Mouse (Mus musculus): Measurements from ENCODE around the gene Pcp4l1. TPM values are rescaled to one million over a fixed set of nuclear protein-coding genes. Genes with fewer than 3 reads are reported as not detected.

Gene Pcp4l1
- total and polyA plus RNA-seq, 3 experiments, result 165 to 283 (median 255) TPM

DNA sequence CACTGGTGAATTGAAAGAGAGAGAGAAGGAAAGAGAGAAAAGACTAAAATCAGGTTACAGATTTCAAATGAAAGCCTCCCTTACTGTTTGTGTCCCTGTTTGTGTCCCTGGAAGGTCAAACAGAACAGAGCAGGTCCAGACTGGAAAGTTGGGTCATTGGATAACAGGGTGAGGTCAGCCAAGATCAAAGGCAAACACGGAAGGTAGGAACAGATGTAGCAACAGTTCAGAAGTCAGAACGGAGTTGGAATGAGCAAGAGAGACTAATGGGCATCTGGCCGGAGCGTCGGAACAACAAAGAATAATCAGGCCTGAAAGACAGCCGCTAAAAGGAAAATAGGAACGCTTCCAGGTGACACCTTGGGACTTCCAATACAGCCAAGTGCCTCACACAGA lies 8.2 kb upstream of the Pcp4l1 start:
- Histone ChIP-seq H3K36me3 (ENCODE audit: control insufficient read depth, insufficient read depth, low read length) (no peaks in the 10 kb centered on the region), H3K79me2 (replicated peaks; ENCODE audit: control insufficient read depth, insufficient read depth, low read length) (no peaks in the 10 kb centered on the region), H3K4me1 (ENCODE audit: control insufficient read depth, insufficient read depth, low read length) (peaks cover 3% of the 10 kb centered on the region; the same call in 1 of the 2 replicates), H3K4me3 (no peak overlapping the region), H3K9ac (ENCODE audit: low read depth, low read length) (no peak overlapping the region), H3K27me3 (ENCODE audit: control insufficient read depth, insufficient read depth, low read length) (no peaks in the 10 kb centered on the region), H3K27ac (peak overlapping the region; percentile 10)
- no peak for TF ChIP-seq CTCF (IDR thresholded peaks at IDR 0.05)
- no peak for TF ChIP-seq EP300 (IDR thresholded peaks at IDR 0.05; ENCODE audit: insufficient read depth, low read depth, low read length)
- no peak for TF ChIP-seq POLR2A (IDR thresholded peaks at IDR 0.05; ENCODE audit: insufficient read depth, low read depth, low read length)
- 44% methylated on average over 7 of the region's 7 CpGs for WGBS
- intact Hi-C loops (cut with DNase I), result no loop called here
- no peak for DNase-seq

DNA sequence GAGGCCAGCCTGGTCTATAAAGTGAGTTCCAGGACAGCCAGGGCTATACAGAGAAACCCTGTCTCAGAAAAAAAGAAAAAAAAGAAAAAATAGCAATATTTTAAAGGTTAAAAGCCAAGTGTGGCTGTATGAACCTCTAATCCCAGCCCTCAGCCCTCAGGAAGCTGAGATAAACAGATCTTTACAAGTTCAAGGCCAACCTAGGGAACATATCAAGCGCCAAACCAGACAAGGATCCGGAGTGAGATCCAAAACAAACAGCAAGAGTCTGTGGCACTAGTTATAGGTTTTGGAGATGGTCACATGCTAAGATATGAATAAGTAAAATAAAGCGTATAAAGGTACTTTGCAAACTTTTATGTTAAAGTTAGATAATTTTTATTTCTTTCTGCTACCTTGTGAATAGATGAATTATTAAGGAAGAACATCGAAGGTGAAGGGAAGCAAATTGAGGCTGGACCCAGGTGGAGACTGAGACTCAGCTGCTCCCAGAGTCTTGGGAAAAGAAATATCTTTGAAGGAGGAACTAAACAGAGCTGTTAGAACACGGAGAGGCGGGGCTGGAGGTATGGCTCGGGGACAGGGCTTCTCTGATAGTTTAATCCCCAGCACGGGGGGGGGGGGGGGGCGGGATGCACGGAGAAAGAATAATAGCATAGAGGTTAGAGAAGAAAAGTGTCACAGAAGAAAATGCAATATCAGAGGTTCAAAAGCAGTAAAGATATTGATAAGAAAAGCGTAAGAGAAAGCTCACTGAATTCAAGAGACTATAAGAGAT lies 7.6 kb upstream of the Pcp4l1 start:
- WGBS, result 53% methylated on average over 11 of the region's 11 CpGs
- TF ChIP-seq EP300 (IDR thresholded peaks at IDR 0.05; ENCODE audit: insufficient read depth, low read depth, low read length) (no peak), CTCF (IDR thresholded peaks at IDR 0.05) (no peak), POLR2A (IDR thresholded peaks at IDR 0.05; ENCODE audit: insufficient read depth, low read depth, low read length) (no peak)
- intact Hi-C loops (cut with DNase I), result no loop called here
- Histone ChIP-seq H3K4me1 (ENCODE audit: control insufficient read depth, insufficient read depth, low read length) (peaks cover 3% of the 10 kb centered on the region; the same call in 1 of the 2 replicates), H3K79me2 (replicated peaks; ENCODE audit: control insufficient read depth, insufficient read depth, low read length) (no peaks in the 10 kb centered on the region), H3K36me3 (ENCODE audit: control insufficient read depth, insufficient read depth, low read length) (no peaks in the 10 kb centered on the region), H3K9ac (ENCODE audit: low read depth, low read length) (no peak overlapping the region), H3K4me3 (no peak overlapping the region), H3K27me3 (ENCODE audit: control insufficient read depth, insufficient read depth, low read length) (no peaks in the 10 kb centered on the region), H3K27ac (peak overlapping the region; percentile 10)
- no peak for DNase-seq

- no peaks in the 10 kb centered on the region for H3K36me3 ChIP-seq (ENCODE audit: control insufficient read depth, insufficient read depth, low read length)
- peaks cover 3% of the 10 kb centered on the region; the same call in 1 of the 2 replicates for H3K4me1 ChIP-seq (ENCODE audit: control insufficient read depth, insufficient read depth, low read length)
- H3K79me2 ChIP-seq (replicated peaks; ENCODE audit: control insufficient read depth, insufficient read depth, low read length), result no peaks in the 10 kb centered on the region; the same call in 1 of the 2 replicates
- TF ChIP-seq POLR2A (IDR thresholded peaks at IDR 0.05; ENCODE audit: insufficient read depth, low read depth, low read length) (no peak), EP300 (IDR thresholded peaks at IDR 0.05; ENCODE audit: insufficient read depth, low read depth, low read length) (no peak), CTCF (IDR thresholded peaks at IDR 0.05) (no peak)
- no peak overlapping the region for H3K27ac ChIP-seq
- no peak overlapping the region for H3K4me3 ChIP-seq
- H3K9ac ChIP-seq (ENCODE audit: low read depth, low read length), result no peak overlapping the region
- DNase-seq, result no peak
- 0 out of 2 replicates have a peak, but pooled peaks cover 1% of the 10 kb centered on the region for H3K27me3 ChIP-seq (ENCODE audit: control insufficient read depth, insufficient read depth, low read length)
- 100% methylated on average over 1 of the region's 1 CpGs for WGBS
- intact Hi-C loops (cut with DNase I), result no loop called here
These were observed 4.7 kb upstream of the Pcp4l1 start for GRCm38 (mm10) chr1:171200769-171201168.

DNA sequence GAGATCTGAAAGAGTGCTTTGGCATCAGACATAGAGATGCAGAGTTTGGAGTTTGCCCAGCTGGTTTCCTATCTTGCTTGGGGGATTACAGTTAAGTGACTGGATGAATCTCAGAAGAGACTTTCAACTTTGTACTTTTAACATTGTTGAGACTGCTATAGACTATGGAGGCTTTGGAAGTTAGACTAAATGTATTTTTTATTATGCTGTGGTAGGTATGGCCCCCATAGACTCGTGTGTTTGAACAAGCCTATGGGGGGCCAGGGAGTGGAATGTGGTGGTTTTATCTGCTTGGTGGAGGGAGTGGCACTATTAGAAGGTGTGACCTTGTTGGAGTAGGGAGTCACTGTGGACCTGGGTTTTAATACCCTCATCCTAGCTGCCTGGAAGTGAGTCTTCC lies 3.5 kb upstream of the Pcp4l1 start:
- Histone ChIP-seq H3K36me3 (ENCODE audit: control insufficient read depth, insufficient read depth, low read length) (no peaks in the 10 kb centered on the region), H3K79me2 (replicated peaks; ENCODE audit: control insufficient read depth, insufficient read depth, low read length) (peaks cover 2% of the 10 kb centered on the region; the same call in 1 of the 2 replicates), H3K4me1 (ENCODE audit: control insufficient read depth, insufficient read depth, low read length) (peaks cover 2% of the 10 kb centered on the region), H3K27ac (no peak overlapping the region), H3K4me3 (no peak overlapping the region), H3K27me3 (ENCODE audit: control insufficient read depth, insufficient read depth, low read length) (0 out of 2 replicates have a peak, but pooled peaks cover 1% of the 10 kb centered on the region), H3K9ac (ENCODE audit: low read depth, low read length) (no peak overlapping the region)
- TF ChIP-seq POLR2A (IDR thresholded peaks at IDR 0.05; ENCODE audit: insufficient read depth, low read depth, low read length) (no peak), EP300 (IDR thresholded peaks at IDR 0.05; ENCODE audit: insufficient read depth, low read depth, low read length) (no peak), CTCF (IDR thresholded peaks at IDR 0.05) (no peak)
- intact Hi-C loops (cut with DNase I), result no loop called here
- WGBS, result 53% methylated on average over 1 of the region's 1 CpGs
- no peak for DNase-seq

DNA sequence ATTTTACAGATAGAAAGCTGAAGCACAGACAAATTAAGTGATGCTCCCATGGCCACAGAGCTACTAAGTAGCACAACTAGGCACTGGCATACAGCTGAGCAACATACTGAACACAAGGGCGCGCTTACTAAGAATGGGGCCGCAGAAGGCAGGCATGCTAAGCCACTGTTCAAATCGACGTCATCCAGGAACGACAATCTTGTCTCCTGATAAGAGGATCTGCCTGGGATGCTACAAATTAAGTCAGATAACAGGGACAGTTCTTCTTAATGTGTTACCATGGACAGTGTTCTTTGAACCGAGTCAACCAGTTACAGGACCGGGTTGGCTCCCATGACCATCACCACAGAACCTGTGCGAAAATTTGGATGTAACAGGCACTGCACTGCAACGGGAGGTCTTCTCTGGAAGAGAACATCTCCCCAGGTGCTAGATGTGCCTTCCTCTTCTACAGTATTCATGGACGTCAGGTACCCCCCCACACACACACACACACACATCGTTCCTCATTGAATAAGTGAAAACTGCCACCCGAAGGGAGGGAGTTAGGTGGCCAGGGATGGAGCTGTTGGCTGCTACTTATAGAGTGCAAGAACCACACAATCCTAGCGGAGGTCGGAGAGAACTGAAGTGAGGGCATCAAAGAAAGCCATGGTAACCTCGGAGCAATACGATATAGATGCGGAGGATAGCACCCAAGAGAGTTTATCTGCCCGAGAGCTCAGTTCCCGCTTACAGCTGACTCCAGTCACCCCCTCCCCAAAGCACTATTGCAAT lies 834 bp downstream of the Pcp4l1 start:
- no peak for DNase-seq
- H3K4me3 ChIP-seq, result peak overlapping the region; percentile 85
- intact Hi-C loops (cut with DNase I), result loop anchor here (2.0 kb wide), 1 partner anchor 26 kb away; no protein-coding TSS in a partner anchor
- WGBS, result 26% methylated on average over 20 of the region's 20 CpGs
- H3K27ac ChIP-seq, result peak overlapping the region; percentile 82
- 0 out of 2 replicates have a peak, but pooled peaks cover 1% of the 10 kb centered on the region for H3K27me3 ChIP-seq (ENCODE audit: control insufficient read depth, insufficient read depth, low read length)
- TF ChIP-seq POLR2A (IDR thresholded peaks at IDR 0.05; ENCODE audit: insufficient read depth, low read depth, low read length) (no peak), CTCF (IDR thresholded peaks at IDR 0.05) (no peak), EP300 (IDR thresholded peaks at IDR 0.05; ENCODE audit: insufficient read depth, low read depth, low read length) (no peak)
- H3K4me1 ChIP-seq (ENCODE audit: control insufficient read depth, insufficient read depth, low read length), result peaks cover 7% of the 10 kb centered on the region
- peak overlapping the region; percentile 90 for H3K9ac ChIP-seq (ENCODE audit: low read depth, low read length)
- no peaks in the 10 kb centered on the region for H3K36me3 ChIP-seq (ENCODE audit: control insufficient read depth, insufficient read depth, low read length)
- peaks cover 2% of the 10 kb centered on the region; the same call in 1 of the 2 replicates for H3K79me2 ChIP-seq (replicated peaks; ENCODE audit: control insufficient read depth, insufficient read depth, low read length)

Data from heart, adult 2 months (tissue).